Mouse (Mus musculus) small intestine, adult 2 months (tissue): ENCODE data around the gene Scg3.

ENCODE experiments used
- CTCF ChIP-seq: fragments of 200-500 bp; IDR thresholded peaks from 2 replicates; pipeline ENCODE4 v1.5.1; 2012; ENCODE audit warnings: low read depth, mild to moderate bottlenecking, control low read depth, inconsistent platforms, low read length, moderate library complexity, mixed read lengths; ENCODE audit not compliant: insufficient replicate concordance, insufficient read length; ENCODE audit errors: extremely low read depth
- POLR2A ChIP-seq: fragments of 200-500 bp; IDR thresholded peaks from 2 replicates; pipeline ENCODE4 v1.6.1; 2012; ENCODE audit warnings: low read depth, mild to moderate bottlenecking, control low read depth, inconsistent platforms, low read length, moderate library complexity

DNA sequence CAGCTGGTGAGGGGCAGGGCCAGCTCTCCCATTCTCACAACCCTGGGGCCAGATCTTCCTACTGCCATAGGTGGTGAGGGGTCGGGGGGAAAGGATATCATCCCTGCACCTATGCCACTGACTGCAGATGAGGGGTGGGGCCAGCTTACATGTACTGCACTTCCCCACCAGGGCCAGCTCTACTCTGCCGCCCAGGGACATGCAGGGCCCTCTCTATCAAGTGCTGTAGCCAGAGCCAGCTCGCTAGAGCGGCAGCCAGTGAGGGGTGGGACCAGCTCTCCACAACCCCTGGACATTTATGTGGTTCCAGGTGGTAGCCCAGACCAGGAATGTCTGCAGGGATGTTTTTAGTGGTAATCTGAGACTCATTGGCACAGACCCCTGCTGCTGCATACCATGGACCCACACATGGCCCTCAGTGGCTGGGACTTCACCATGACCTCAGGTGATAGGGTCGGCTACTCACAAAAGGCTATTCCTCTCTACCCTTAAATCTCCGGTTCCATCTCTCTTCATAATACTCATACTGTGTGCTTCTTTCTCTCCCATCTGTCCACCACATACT lies 64.9 kb downstream of the Scg3 start:
- TF ChIP-seq CTCF (no peak), POLR2A (no peak)
